Comparison of ENCODE assay signal across 8 mouse cellular contexts in genomic region chr2:33370777-33371647, GRCm38 (mm10). TPM values are rescaled to one million over a fixed set of nuclear protein-coding genes. Genes with fewer than 3 reads are reported as not detected.
A peak's percentile ranks its signal among the peaks of the same experiment; 100 is the strongest.
DNase-seq lines count a peak whose midpoint lies in the region; ATAC-seq and TF ChIP-seq lines count a peak whose summit lies in the region.

Ralgps1 (minus strand) TSS chr2:33371486.

- 0% methylated on average over 51 of the region's 74 CpGs for WGBS in hindbrain, postnatal 0 days

- no peaks in the 10 kb centered on the region for H3K36me3 ChIP-seq in hindbrain, postnatal 0 days (ENCODE audit: insufficient read depth, low read length)

- peak within 1 kb of the TSS; percentile 97 for H3K27ac ChIP-seq in gastrocnemius, adult 2 months
- H3K27ac ChIP-seq in hindbrain, postnatal 0 days, result peak within 1 kb of the TSS; percentile 98
- H3K27ac ChIP-seq in left cerebral cortex, adult 2 months, result peak within 1 kb of the TSS; percentile 99

- H3K9ac ChIP-seq in hindbrain, postnatal 0 days (replicated peaks; ENCODE audit: low read length), result peak within 1 kb of the TSS; percentile 69

- ATAC-seq in common myeloid progenitor, adult 5-6 weeks (replicated peaks; ENCODE audit: low read depth, poor library complexity, severe bottlenecking), result peak; percentile 98
- ATAC-seq in hindbrain, postnatal 0 days, result peak; percentile 99
- peak; percentile 100 for ATAC-seq in megakaryocyte, adult 5-6 weeks (ENCODE audit: poor library complexity, severe bottlenecking)

- peaks cover 3% of the 10 kb centered on the region; the same call in 1 of the 2 replicates for H3K4me1 ChIP-seq in hindbrain, postnatal 0 days (ENCODE audit: insufficient read depth, low read length)

- DNase-seq in ZHBTc4 (ENCODE audit: low read depth, low spot score), result peak; percentile 96
- DNase-seq in gastrocnemius, adult 2 months, result peak; percentile 99
- DNase-seq in hindbrain, postnatal 0 days (ENCODE audit: low spot score), result peak; percentile 98
- DNase-seq in left cerebral cortex, adult 2 months (ENCODE audit: extremely low spot score in 1 of 2, low spot score in 2 of 2), result peak; percentile 95 to 98
- peak; percentile 98 to 99 for DNase-seq in right cerebral cortex, adult 2 months (ENCODE audit: low spot score in 2 of 2)
- DNase-seq in urinary bladder, postnatal 14 days (ENCODE audit: low spot score), result peak; percentile 97

- no peaks in the 10 kb centered on the region for H3K27me3 ChIP-seq in hindbrain, postnatal 0 days (ENCODE audit: insufficient read depth, low read length)

- H3K4me3 ChIP-seq in gastrocnemius, adult 2 months, result peak within 1 kb of the TSS; percentile 86
- H3K4me3 ChIP-seq in hindbrain, postnatal 0 days (ENCODE audit: low read length), result peak within 1 kb of the TSS; percentile 64
- peak within 1 kb of the TSS; percentile 52 for H3K4me3 ChIP-seq in left cerebral cortex, adult 2 months

- no peaks in the 10 kb centered on the region for H3K9me3 ChIP-seq in hindbrain, postnatal 0 days (ENCODE audit: low read length)

- peak within 1 kb of the TSS; percentile 72 for H3K4me2 ChIP-seq in hindbrain, postnatal 0 days (ENCODE audit: low read depth, low read length)

- no peak for TF ChIP-seq CTCF in gastrocnemius, adult 2 months (IDR thresholded peaks at IDR 0.05)
- TF ChIP-seq CTCF in hindbrain, postnatal 0 days (IDR thresholded peaks at IDR 0.05; ENCODE audit: low read depth), result no peak
- no peak for TF ChIP-seq CTCF in left cerebral cortex, adult 2 months (IDR thresholded peaks at IDR 0.05)

- intact Hi-C loops in gastrocnemius, adult 2 months (cut with DNase I), result no loop called here
- intact Hi-C loops in left cerebral cortex, adult 2 months (cut with DNase I), result loop anchor here (5.0 kb wide), 1 partner anchor 96 kb away; the partner anchor contains the start of gene Zbtb43

RNA-seq across cellular contexts. Expression of gene Ralgps1, which starts in this region (rescaled TPM):
- 2.0 and 2.3 TPM in 2 replicates for total RNA-seq in common myeloid progenitor, adult 5-6 weeks (2017)
- 1 to 10 TPM; 2.5 to 3.1 TPM for total RNA-seq in gastrocnemius, adult 2 months (2021)
- total RNA-seq in hindbrain, postnatal 0 days (2014; rRNA removed), result 69.9 and 75.5 TPM in 2 replicates
- 18.8 and 20.7 TPM in 2 replicates for polyA plus RNA-seq in hindbrain, postnatal 0 days (2015; fragmentation: Nextera tagmentation; extraction: Ambion mirVana)
- total RNA-seq in left cerebral cortex, adult 2 months (2021), result 10 to 100 TPM; 62.8 to 70.2 TPM
- total RNA-seq in megakaryocyte, adult 5-6 weeks (2015), result 6.2 and 7.6 TPM in 2 replicates
- total RNA-seq in megakaryocyte, adult 5-6 weeks (2017), result 2.0 and 2.7 TPM in 2 replicates

Comparison
In these comparisons a context has a peak if more than half of its experiments do, and no peak if none do; other contexts are left out.
1. Peak in every context shown above with its lines: DNase-seq, ATAC-seq, H3K4me3 ChIP-seq and H3K27ac ChIP-seq.